Mouse (Mus musculus) forebrain, embryonic 15.5 days (tissue): ENCODE results near the gene Olfr221. TPM values are rescaled to one million over a fixed set of nuclear protein-coding genes. Genes with fewer than 3 reads are reported as not detected.
A peak's percentile ranks its signal among the peaks of the same experiment; 100 is the strongest.

Source experiments
- ATAC-seq: fragments of 200-750 bp; cut with Nextera tagmentation; replicated peaks from 2 replicates; pipeline ENCODE4 v1.8.0; 2017; ENCODE audit warnings: mild to moderate bottlenecking, moderate TSS enrichment, moderate library complexity
- H3K27ac ChIP-seq: fragments of 300-500 bp; sonication (generic); replicated peaks from 2 replicates; pipeline ENCODE4 v1.5.1; 2015; ENCODE audit warnings: mild to moderate bottlenecking, inconsistent platforms
- H3K27me3 ChIP-seq: fragments of 300-500 bp; sonication (generic); 2 replicates; pipeline ENCODE4 v1.6.1; 2015; ENCODE audit warnings: inconsistent platforms
- H3K36me3 ChIP-seq: fragments of 300-500 bp; sonication (generic); 2 replicates; pipeline ENCODE4 v1.6.1; 2015; ENCODE audit warnings: mild to moderate bottlenecking, inconsistent platforms
- H3K4me1 ChIP-seq: fragments of 300-500 bp; sonication (generic); 2 replicates; pipeline ENCODE4 v1.6.1; 2015; ENCODE audit warnings: inconsistent platforms
- H3K4me2 ChIP-seq: fragments of 300-500 bp; sonication (generic); replicated peaks from 2 replicates; pipeline ENCODE4 v1.6.1; 2015; ENCODE audit warnings: mild to moderate bottlenecking, inconsistent platforms
- H3K4me3 ChIP-seq: fragments of 300-500 bp; sonication (generic); 2 replicates; pipeline ENCODE4 v1.5.1; 2015; ENCODE audit warnings: mild to moderate bottlenecking, inconsistent platforms
- H3K9ac ChIP-seq: fragments of 300-500 bp; sonication (generic); replicated peaks from 2 replicates; pipeline ENCODE4 v1.6.1; 2015; ENCODE audit warnings: mild to moderate bottlenecking, inconsistent platforms
- H3K9me3 ChIP-seq: fragments of 300-500 bp; sonication (generic); 2 replicates; pipeline ENCODE4 v1.6.1; 2016; ENCODE audit warnings: inconsistent platforms
- WGBS: fragments of 180-500 bp; shearing (Covaris S2); methylation state at CpG from one replicate; pipeline ENCODE4 v1.1.7; 2015; ENCODE audit warnings: mixed read lengths; 5-methylcytosine and 5-hydroxymethylcytosine counted together
- polyA plus RNA-seq: library from polyadenylated mRNA; unstranded; fragments of >200 nt; fragmentation: Nextera tagmentation; extraction: Ambion mirVana; gene quantifications from 2 replicates; pipeline ENCODE4 v1.2.1, GENCODE M21; 2015

Gene Olfr221
- polyA plus RNA-seq, 1 experiment from 2014 or later: not detected

- H3K9ac ChIP-seq: no peak overlapping the region
- no peaks in the 10 kb centered on the region for H3K9me3 ChIP-seq
- H3K4me2 ChIP-seq: no peak overlapping the region
- H3K4me3 ChIP-seq: no peak overlapping the region
- H3K27me3 ChIP-seq: no peaks in the 10 kb centered on the region
- H3K4me1 ChIP-seq: 0 out of 2 replicates have a peak, but pooled peaks cover 4% of the 10 kb centered on the region
- ATAC-seq: 0 out of 2 replicates have a peak, but pooled peaks have one; percentile 14
- H3K27ac ChIP-seq: 0 out of 2 replicates have a peak overlapping the region, but pooled peaks have one; percentile 0
- peaks cover 84% of the 10 kb centered on the region for H3K36me3 ChIP-seq
- 90% methylated on average over 13 of the region's 13 CpGs for WGBS
These were observed 45.9 kb downstream of the Olfr221 start for GRCm38 (mm10) chr14:51996231-51996841.

- Histone ChIP-seq H3K4me2 (no peak overlapping the region), H3K27ac (no peak overlapping the region), H3K27me3 (no peaks in the 10 kb centered on the region), H3K9ac (no peak overlapping the region), H3K9me3 (no peaks in the 10 kb centered on the region), H3K4me1 (0 out of 2 replicates have a peak, but pooled peaks cover 4% of the 10 kb centered on the region), H3K36me3 (peaks cover 84% of the 10 kb centered on the region), H3K4me3 (no peak overlapping the region)
- WGBS: 86% methylated on average over 12 of the region's 12 CpGs
- no peak for ATAC-seq
These were observed 46.9 kb downstream of the Olfr221 start for GRCm38 (mm10) chr14:51995219-51995871.

GRCm38 (mm10) chr14:51994453-51994852 is 47.8 kb downstream of the Olfr221 start:
- ATAC-seq: no peak
- no peaks in the 10 kb centered on the region for H3K27me3 ChIP-seq
- 93% methylated on average over 4 of the region's 4 CpGs for WGBS

GRCm38 (mm10) chr14:51989461-51989970 is 52.7 kb downstream of the Olfr221 start:
- Histone ChIP-seq H3K4me3 (no peak overlapping the region), H3K27ac (no peak overlapping the region), H3K9me3 (no peaks in the 10 kb centered on the region), H3K27me3 (no peaks in the 10 kb centered on the region), H3K9ac (no peak overlapping the region), H3K4me2 (no peak overlapping the region), H3K36me3 (peaks cover 50% of the 10 kb centered on the region), H3K4me1 (peaks cover 30% of the 10 kb centered on the region)
- 68% methylated on average over 12 of the region's 12 CpGs for WGBS
- ATAC-seq: no peak

More at GRCm38 (mm10) chr14:51994453-51994852, 47.8 kb downstream of the Olfr221 start:
- Histone ChIP-seq H3K27ac (no peak overlapping the region), H3K9ac (no peak overlapping the region), H3K36me3 (peaks cover 84% of the 10 kb centered on the region), H3K4me1 (0 out of 2 replicates have a peak, but pooled peaks cover 4% of the 10 kb centered on the region), H3K4me3 (no peak overlapping the region), H3K9me3 (no peaks in the 10 kb centered on the region), H3K4me2 (no peak overlapping the region)

- Histone ChIP-seq H3K4me3 (no peak overlapping the region), H3K4me2 (no peak overlapping the region), H3K36me3 (peaks cover 44% of the 10 kb centered on the region), H3K27ac (no peak overlapping the region), H3K9me3 (no peaks in the 10 kb centered on the region), H3K9ac (no peak overlapping the region), H3K27me3 (no peaks in the 10 kb centered on the region), H3K4me1 (peaks cover 36% of the 10 kb centered on the region)
- WGBS: 78% methylated on average over 12 of the region's 12 CpGs
- ATAC-seq: no peak
These were observed 53.5 kb downstream of the Olfr221 start for GRCm38 (mm10) chr14:51988731-51989130.

- H3K9me3 ChIP-seq: no peaks in the 10 kb centered on the region
- 94% methylated on average over 6 of the region's 6 CpGs for WGBS
- H3K4me1 ChIP-seq: peaks cover 39% of the 10 kb centered on the region
- ATAC-seq: no peak
- H3K9ac ChIP-seq: no peak overlapping the region
- H3K4me3 ChIP-seq: no peak overlapping the region
- H3K27me3 ChIP-seq: no peaks in the 10 kb centered on the region
- H3K27ac ChIP-seq: no peak overlapping the region
- peaks cover 34% of the 10 kb centered on the region for H3K36me3 ChIP-seq
- H3K4me2 ChIP-seq: no peak overlapping the region
These were observed 55.1 kb downstream of the Olfr221 start for GRCm38 (mm10) chr14:51987177-51987576.

GRCm38 (mm10) chr14:51986153-51986505 is 56.1 kb downstream of the Olfr221 start:
- Histone ChIP-seq H3K4me1 (peaks cover 39% of the 10 kb centered on the region), H3K9me3 (no peaks in the 10 kb centered on the region), H3K36me3 (peaks cover 23% of the 10 kb centered on the region), H3K4me2 (peak overlapping the region; percentile 91), H3K27ac (peak overlapping the region; percentile 86), H3K4me3 (peak overlapping the region; percentile 69), H3K9ac (peak overlapping the region; percentile 75), H3K27me3 (no peaks in the 10 kb centered on the region)
- ATAC-seq: no peak
- WGBS: 3% methylated on average over 7 of the region's 7 CpGs

- H3K4me1 ChIP-seq: peaks cover 39% of the 10 kb centered on the region
- peak; percentile 59 for ATAC-seq
- under 1% methylated on average over 27 of the region's 27 CpGs for WGBS
These were observed 56.7 kb downstream of the Olfr221 start for GRCm38 (mm10) chr14:51985301-51986152.

GRCm38 (mm10) chr14:51984247-51985231 is 57.7 kb downstream of the Olfr221 start, which contains the start of gene Arhgef40:
TSS of gene Arhgef40 (plus strand) at chr14:51984719.
- peaks cover 11% of the 10 kb centered on the region; the same call in 1 of the 2 replicates for H3K36me3 ChIP-seq
- under 1% methylated on average over 64 of the region's 74 CpGs for WGBS

More at GRCm38 (mm10) chr14:51985301-51986152, 56.7 kb downstream of the Olfr221 start:
- H3K36me3 ChIP-seq: peaks cover 20% of the 10 kb centered on the region; the same call in 1 of the 2 replicates
- no peaks in the 10 kb centered on the region for H3K27me3 ChIP-seq
- peak overlapping the region; percentile 69 for H3K4me3 ChIP-seq
- no peaks in the 10 kb centered on the region for H3K9me3 ChIP-seq
- H3K9ac ChIP-seq: peak overlapping the region; percentile 75
- H3K4me2 ChIP-seq: peak overlapping the region; percentile 91
- H3K27ac ChIP-seq: peak overlapping the region; percentile 86

More at GRCm38 (mm10) chr14:51984247-51985231, 57.7 kb downstream of the Olfr221 start, which contains the start of gene Arhgef40:
- peak; percentile 86 for ATAC-seq
- Histone ChIP-seq H3K27ac (peak within 1 kb of the TSS; percentile 86), H3K27me3 (no peaks in the 10 kb centered on the region), H3K4me1 (peaks cover 39% of the 10 kb centered on the region), H3K9me3 (no peaks in the 10 kb centered on the region), H3K9ac (peak within 1 kb of the TSS; percentile 75), H3K4me2 (peak within 1 kb of the TSS; percentile 91), H3K4me3 (peak within 1 kb of the TSS; percentile 69)
